Mouse (Mus musculus): ENCODE results near the gene Gsta4.

DNA sequence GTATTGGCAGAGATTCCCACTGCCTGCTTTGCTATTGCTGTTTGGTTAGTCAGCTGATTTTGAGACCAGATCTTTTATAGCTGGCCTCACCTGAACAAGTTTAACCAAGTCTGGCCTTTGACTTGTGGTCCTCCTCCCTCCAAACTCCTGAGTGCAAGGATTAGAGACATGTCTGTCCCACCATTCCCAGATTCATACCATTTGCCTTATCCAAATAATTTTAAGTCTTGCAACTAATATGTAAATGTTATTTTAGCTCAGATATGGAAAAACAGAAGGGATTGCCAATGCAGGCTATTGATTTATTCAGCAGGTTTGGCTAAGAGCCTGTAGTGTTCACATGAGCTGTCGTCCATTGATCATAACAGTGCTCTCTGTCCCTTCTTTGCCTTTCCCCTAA, 25.4 kb upstream of the Gsta4 start:
- no peak for TF ChIP-seq TAL1 (IDR thresholded peaks at IDR 0.05; ENCODE audit: low read length)
- no peak for TF ChIP-seq GATA1 (IDR thresholded peaks at IDR 0.05; ENCODE audit: low read length)
